Mouse (Mus musculus): ENCODE results near the gene Vmn1r46. TPM values are rescaled to one million over a fixed set of nuclear protein-coding genes. Genes with fewer than 3 reads are reported as not detected.
"Not testable (repeated sequence)": the region's sequence is repeated elsewhere in the genome, so short reads cannot be mapped to it uniquely, and the experiment has no call there.

Gene Vmn1r46
- polyA plus RNA-seq (2012; fragmentation: generic; extraction: Trizol) = not detected
- long read RNA-seq, experiment 1 = 0 reads
- long read RNA-seq, experiment 2 = 0 reads

- Histone ChIP-seq H3K79me2 (ENCODE audit: control insufficient read depth, insufficient read depth) (no peaks in the 10 kb centered on the region), H3K79me3 (ENCODE audit: low read depth) (no peaks in the 10 kb centered on the region), H3K27me3 (ENCODE audit: control insufficient read depth, insufficient read depth, insufficient read length) (no peaks in the 10 kb centered on the region), H3K36me3 (ENCODE audit: control insufficient read depth, insufficient read depth) (no peaks in the 10 kb centered on the region), H3K4me3 (ENCODE audit: insufficient read depth, poor library complexity, severe bottlenecking) (no peak within 1 kb of the TSS), H3ac (ENCODE audit: control insufficient read depth, insufficient read length, low read depth) (no peak within 1 kb of the TSS)
- TF ChIP-seq CEBPB (IDR thresholded peaks at IDR 0.05; ENCODE audit: low read depth) (no peak), CTCF (IDR thresholded peaks at IDR 0.05; ENCODE audit: control insufficient read depth, insufficient read depth, insufficient read length) (no peak), MYOD1 (IDR thresholded peaks at IDR 0.05; ENCODE audit: control insufficient read depth, insufficient read length, low read depth) (no peak), FOSL1 (IDR thresholded peaks at IDR 0.05; ENCODE audit: insufficient read depth, low read length, poor library complexity, severe bottlenecking) (no peak), MAX (IDR thresholded peaks at IDR 0.05) (no peak), MYOG (IDR thresholded peaks at IDR 0.05; ENCODE audit: control insufficient read depth, extremely low read depth, insufficient read length) (no peak), USF1 (IDR thresholded peaks at IDR 0.05; ENCODE audit: low read depth) (no peak)
Measured at GRCm38 (mm10) chr6:89969013-89969412, at the start of gene Vmn1r46. Gene Vmn1r46 (plus strand): TSS chr6:89969313.

- not testable (repeated sequence) for H3K4me3 ChIP-seq (ENCODE audit: insufficient read depth, poor library complexity, severe bottlenecking); H3ac ChIP-seq (ENCODE audit: control insufficient read depth, insufficient read length, low read depth); H3K79me2 ChIP-seq (ENCODE audit: control insufficient read depth, insufficient read depth); H3K79me3 ChIP-seq (ENCODE audit: low read depth); H3K36me3 ChIP-seq (ENCODE audit: control insufficient read depth, insufficient read depth); H3K27me3 ChIP-seq (ENCODE audit: control insufficient read depth, insufficient read depth, insufficient read length)
Measured at GRCm38 (mm10) chr6:89940498-89940897, 28.6 kb upstream of the Vmn1r46 start, which contains the start of gene Vmn1r45. Gene Vmn1r45 (minus strand): TSS chr6:89940598.

GRCm38 (mm10) chr6:89940926-89941325, 28.2 kb upstream of the Vmn1r46 start:
- H3K27me3 ChIP-seq (ENCODE audit: control insufficient read depth, insufficient read depth, insufficient read length) = no peaks in the 10 kb centered on the region
- H3K79me2 ChIP-seq (ENCODE audit: control insufficient read depth, insufficient read depth) = no peaks in the 10 kb centered on the region
- no peaks in the 10 kb centered on the region for H3K79me3 ChIP-seq (ENCODE audit: low read depth)
- H3ac ChIP-seq (ENCODE audit: control insufficient read depth, insufficient read length, low read depth) = no peak overlapping the region
- H3K36me3 ChIP-seq (ENCODE audit: control insufficient read depth, insufficient read depth) = no peaks in the 10 kb centered on the region
- TF ChIP-seq MYOG (IDR thresholded peaks at IDR 0.05; ENCODE audit: control insufficient read depth, extremely low read depth, insufficient read length) (no peak), FOSL1 (IDR thresholded peaks at IDR 0.05; ENCODE audit: insufficient read depth, low read length, poor library complexity, severe bottlenecking) (no peak), CEBPB (IDR thresholded peaks at IDR 0.05; ENCODE audit: low read depth) (no peak), CTCF (IDR thresholded peaks at IDR 0.05; ENCODE audit: control insufficient read depth, insufficient read depth, insufficient read length) (no peak), MAX (IDR thresholded peaks at IDR 0.05) (no peak), USF1 (IDR thresholded peaks at IDR 0.05; ENCODE audit: low read depth) (no peak), MYOD1 (IDR thresholded peaks at IDR 0.05; ENCODE audit: control insufficient read depth, insufficient read length, low read depth) (no peak)
- H3K4me3 ChIP-seq (ENCODE audit: insufficient read depth, poor library complexity, severe bottlenecking) = no peak overlapping the region

- no peaks in the 10 kb centered on the region for H3K36me3 ChIP-seq (ENCODE audit: control insufficient read depth, insufficient read depth)
- H3K27me3 ChIP-seq (ENCODE audit: control insufficient read depth, insufficient read depth, insufficient read length) = no peaks in the 10 kb centered on the region
- H3ac ChIP-seq (ENCODE audit: control insufficient read depth, insufficient read length, low read depth) = no peak overlapping the region
- TF ChIP-seq MYOG (IDR thresholded peaks at IDR 0.05; ENCODE audit: control insufficient read depth, extremely low read depth, insufficient read length) = no peak
- TF ChIP-seq USF1 (IDR thresholded peaks at IDR 0.05; ENCODE audit: low read depth) = no peak
- no peak overlapping the region for H3K4me3 ChIP-seq (ENCODE audit: insufficient read depth, poor library complexity, severe bottlenecking)
- no peaks in the 10 kb centered on the region for H3K79me2 ChIP-seq (ENCODE audit: control insufficient read depth, insufficient read depth)
- no peaks in the 10 kb centered on the region for H3K79me3 ChIP-seq (ENCODE audit: low read depth)
Measured at GRCm38 (mm10) chr6:89953556-89953955, 15.6 kb upstream of the Vmn1r46 start.

- no peaks in the 10 kb centered on the region for H3K27me3 ChIP-seq (ENCODE audit: control insufficient read depth, insufficient read depth, insufficient read length)
- no peak overlapping the region for H3K4me3 ChIP-seq (ENCODE audit: insufficient read depth, poor library complexity, severe bottlenecking)
- H3ac ChIP-seq (ENCODE audit: control insufficient read depth, insufficient read length, low read depth) = no peak overlapping the region
- no peaks in the 10 kb centered on the region for H3K79me2 ChIP-seq (ENCODE audit: control insufficient read depth, insufficient read depth)
- no peaks in the 10 kb centered on the region for H3K79me3 ChIP-seq (ENCODE audit: low read depth)
- no peaks in the 10 kb centered on the region for H3K36me3 ChIP-seq (ENCODE audit: control insufficient read depth, insufficient read depth)
- TF ChIP-seq CEBPB (IDR thresholded peaks at IDR 0.05; ENCODE audit: low read depth) (no peak), MYOD1 (IDR thresholded peaks at IDR 0.05; ENCODE audit: control insufficient read depth, insufficient read length, low read depth) (no peak), USF1 (IDR thresholded peaks at IDR 0.05; ENCODE audit: low read depth) (no peak), FOSL1 (IDR thresholded peaks at IDR 0.05; ENCODE audit: insufficient read depth, low read length, poor library complexity, severe bottlenecking) (no peak), MYOG (IDR thresholded peaks at IDR 0.05; ENCODE audit: control insufficient read depth, extremely low read depth, insufficient read length) (no peak), MAX (IDR thresholded peaks at IDR 0.05) (no peak), CTCF (IDR thresholded peaks at IDR 0.05; ENCODE audit: control insufficient read depth, insufficient read depth, insufficient read length) (no peak)
Measured at GRCm38 (mm10) chr6:89966341-89966740, 2.8 kb upstream of the Vmn1r46 start.

GRCm38 (mm10) chr6:89985989-89986388, 16.9 kb downstream of the Vmn1r46 start:
- Histone ChIP-seq H3K79me2 (ENCODE audit: control insufficient read depth, insufficient read depth) (no peaks in the 10 kb centered on the region), H3K79me3 (ENCODE audit: low read depth) (no peaks in the 10 kb centered on the region), H3K36me3 (ENCODE audit: control insufficient read depth, insufficient read depth) (no peaks in the 10 kb centered on the region), H3ac (ENCODE audit: control insufficient read depth, insufficient read length, low read depth) (no peak overlapping the region), H3K27me3 (ENCODE audit: control insufficient read depth, insufficient read depth, insufficient read length) (no peaks in the 10 kb centered on the region), H3K4me3 (ENCODE audit: insufficient read depth, poor library complexity, severe bottlenecking) (no peak overlapping the region)
- TF ChIP-seq MYOD1 (IDR thresholded peaks at IDR 0.05; ENCODE audit: control insufficient read depth, insufficient read length, low read depth) (no peak), MYOG (IDR thresholded peaks at IDR 0.05; ENCODE audit: control insufficient read depth, extremely low read depth, insufficient read length) (no peak), MAX (IDR thresholded peaks at IDR 0.05) (no peak), FOSL1 (IDR thresholded peaks at IDR 0.05; ENCODE audit: insufficient read depth, low read length, poor library complexity, severe bottlenecking) (no peak), USF1 (IDR thresholded peaks at IDR 0.05; ENCODE audit: low read depth) (no peak), CEBPB (IDR thresholded peaks at IDR 0.05; ENCODE audit: low read depth) (no peak), CTCF (IDR thresholded peaks at IDR 0.05; ENCODE audit: control insufficient read depth, insufficient read depth, insufficient read length) (no peak)

- not testable (repeated sequence) for H3K4me3 ChIP-seq (ENCODE audit: insufficient read depth, poor library complexity, severe bottlenecking); H3K79me3 ChIP-seq (ENCODE audit: low read depth); H3ac ChIP-seq (ENCODE audit: control insufficient read depth, insufficient read length, low read depth); H3K27me3 ChIP-seq (ENCODE audit: control insufficient read depth, insufficient read depth, insufficient read length); H3K36me3 ChIP-seq (ENCODE audit: control insufficient read depth, insufficient read depth); H3K79me2 ChIP-seq (ENCODE audit: control insufficient read depth, insufficient read depth)
Measured at GRCm38 (mm10) chr6:90015847-90016246, 46.7 kb downstream of the Vmn1r46 start, which contains the start of gene Vmn1r47. Gene Vmn1r47 (plus strand): TSS chr6:90016147.
